Mouse (Mus musculus): ENCODE data around the gene Ebf1. TPM values are rescaled to one million over a fixed set of nuclear protein-coding genes. Genes with fewer than 3 reads are reported as not detected.
A peak's percentile ranks its signal among the peaks of the same experiment; 100 is the strongest.

Gene Ebf1
- polyA plus RNA-seq, 1 experiment from 2014 or later = 65.0 TPM

DNA sequence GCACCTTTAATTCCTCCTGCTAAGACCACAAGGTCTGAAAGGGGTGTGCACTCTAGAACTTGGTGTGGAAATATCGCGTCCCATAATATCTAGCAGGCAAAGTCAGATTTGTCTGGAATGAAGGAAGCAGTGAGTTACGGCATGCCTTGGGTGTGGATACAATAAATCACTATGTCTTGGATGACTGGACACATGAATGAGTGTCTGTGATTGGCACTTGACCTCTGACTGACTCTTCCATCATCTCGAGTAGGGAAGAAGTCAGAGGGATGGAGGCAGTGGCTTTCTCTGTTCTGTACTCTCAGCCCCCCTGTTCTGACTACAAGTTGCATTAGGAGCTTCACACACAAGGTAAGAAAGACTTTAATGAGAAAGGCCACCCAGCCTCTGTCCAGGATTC is 112.8 kb downstream of the Ebf1 start:
- Histone ChIP-seq H3K9ac (no peak overlapping the region), H3K4me3 (no peak overlapping the region), H3K4me1 (no peaks in the 10 kb centered on the region), H3K27me3 (no peaks in the 10 kb centered on the region), H3K4me2 (no peak overlapping the region), H3K36me3 (no peaks in the 10 kb centered on the region), H3K27ac (no peak overlapping the region), H3K9me3 (no peaks in the 10 kb centered on the region)
- no peak for ATAC-seq (ENCODE audit: insufficient number of reproducible peaks, low FRiP score, low TSS enrichment, low read depth)
- WGBS = 65% methylated on average over 4 of the region's 4 CpGs

- WGBS = 86% methylated on average over 2 of the region's 2 CpGs
- Histone ChIP-seq H3K4me2 (no peak overlapping the region), H3K4me1 (no peaks in the 10 kb centered on the region), H3K9me3 (no peaks in the 10 kb centered on the region), H3K36me3 (no peaks in the 10 kb centered on the region), H3K9ac (no peak overlapping the region), H3K4me3 (no peak overlapping the region), H3K27ac (no peak overlapping the region), H3K27me3 (no peaks in the 10 kb centered on the region)
- ATAC-seq (ENCODE audit: insufficient number of reproducible peaks, low FRiP score, low TSS enrichment, low read depth) = no peak
Observed at GRCm38 (mm10) chr11:44731763-44732162, 114.6 kb downstream of the Ebf1 start.

GRCm38 (mm10) chr11:44733276-44733675 is 116.2 kb downstream of the Ebf1 start:
- WGBS = 35% methylated on average over 2 of the region's 2 CpGs
- H3K27ac ChIP-seq = no peak overlapping the region

GRCm38 (mm10) chr11:44738046-44738445 is 120.9 kb downstream of the Ebf1 start:
- no peak overlapping the region for H3K27ac ChIP-seq
- no peak overlapping the region for H3K4me3 ChIP-seq
- 53% methylated on average over 5 of the region's 5 CpGs for WGBS
- no peak overlapping the region for H3K9ac ChIP-seq
- ATAC-seq (ENCODE audit: insufficient number of reproducible peaks, low FRiP score, low TSS enrichment, low read depth) = no peak
- H3K27me3 ChIP-seq = no peaks in the 10 kb centered on the region
- H3K9me3 ChIP-seq = no peaks in the 10 kb centered on the region
- H3K36me3 ChIP-seq = no peaks in the 10 kb centered on the region
- no peak overlapping the region for H3K4me2 ChIP-seq
- H3K4me1 ChIP-seq = peaks cover 15% of the 10 kb centered on the region

More at GRCm38 (mm10) chr11:44733276-44733675, 116.2 kb downstream of the Ebf1 start:
- Histone ChIP-seq H3K9ac (no peak overlapping the region), H3K27me3 (no peaks in the 10 kb centered on the region), H3K4me3 (no peak overlapping the region), H3K4me1 (no peaks in the 10 kb centered on the region), H3K36me3 (no peaks in the 10 kb centered on the region), H3K4me2 (no peak overlapping the region), H3K9me3 (no peaks in the 10 kb centered on the region)
- no peak for ATAC-seq (ENCODE audit: insufficient number of reproducible peaks, low FRiP score, low TSS enrichment, low read depth)

DNA sequence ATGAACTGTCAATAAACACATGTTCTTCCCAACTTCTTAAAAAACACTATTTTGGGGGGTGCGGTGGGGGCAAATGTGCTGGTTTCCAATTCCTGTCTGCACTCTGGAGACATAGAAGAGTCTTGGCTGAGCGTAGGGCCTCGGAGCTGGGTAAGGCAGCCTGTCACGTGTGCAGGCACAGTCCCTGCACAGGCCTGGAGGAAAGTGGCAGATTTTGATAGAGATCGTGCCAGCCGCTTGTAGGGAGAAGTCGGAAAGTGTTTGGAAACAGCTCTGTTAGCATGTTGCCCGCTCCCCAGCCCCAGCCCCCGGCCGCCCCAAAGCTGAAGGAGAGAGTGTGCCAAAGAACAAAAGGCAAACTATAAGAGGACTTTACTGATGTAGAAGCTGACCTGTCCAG is 121.7 kb downstream of the Ebf1 start:
- 26% methylated on average over 10 of the region's 10 CpGs for whole genome bisulfite sequencing
- ATAC-seq (ENCODE audit: insufficient number of reproducible peaks, low FRiP score, low TSS enrichment, low read depth) = no peak

DNA sequence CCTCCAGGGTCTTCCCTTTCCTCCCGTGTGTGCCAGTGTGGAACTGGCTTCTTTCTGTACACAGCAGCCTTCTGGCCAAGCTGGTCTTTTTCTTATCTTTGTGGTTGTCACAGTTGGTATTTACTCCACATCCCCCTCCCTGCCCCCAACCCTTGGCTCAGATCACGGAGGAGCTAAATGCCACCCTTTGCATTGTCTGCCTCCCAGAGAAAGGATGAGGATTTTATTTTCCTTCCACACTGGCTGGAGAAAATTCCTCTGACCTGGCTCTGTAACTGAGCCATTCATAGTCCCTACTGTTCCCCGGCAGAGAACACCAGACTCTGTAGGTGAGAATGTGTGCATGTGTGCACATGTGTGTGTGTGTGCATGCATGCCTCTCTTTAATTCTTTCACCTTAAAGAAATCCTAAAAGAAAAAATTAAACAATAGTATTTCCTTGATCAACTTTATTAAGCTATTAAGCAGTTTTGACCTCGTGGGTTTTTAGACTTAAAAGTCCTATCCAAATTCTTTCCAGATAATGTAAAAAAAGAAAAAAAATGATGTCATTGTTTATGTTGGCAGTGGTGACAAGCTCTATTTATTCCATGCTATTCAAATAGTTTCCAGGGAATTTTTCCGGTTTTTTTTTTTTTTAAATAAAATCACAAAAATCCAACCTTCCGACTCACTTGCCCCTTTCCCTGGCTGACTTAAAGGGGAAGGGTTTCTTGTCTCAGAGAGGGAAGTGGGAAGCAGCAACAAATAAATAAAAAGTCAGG is 123.3 kb downstream of the Ebf1 start:
- H3K27ac ChIP-seq = peak overlapping the region; percentile 27; the same call in 1 of the 2 replicates

More for the DNA sequence above, 121.7 kb downstream of the Ebf1 start:
- no peak overlapping the region for H3K9ac ChIP-seq
- H3K4me2 ChIP-seq = no peak overlapping the region
- H3K27ac ChIP-seq = no peak overlapping the region; the same call in 1 of the 2 replicates
- no peaks in the 10 kb centered on the region for H3K9me3 ChIP-seq
- no peaks in the 10 kb centered on the region for H3K27me3 ChIP-seq
- peaks cover 15% of the 10 kb centered on the region for H3K4me1 ChIP-seq
- no peaks in the 10 kb centered on the region for H3K36me3 ChIP-seq
- no peak overlapping the region for H3K4me3 ChIP-seq

GRCm38 (mm10) chr11:44741042-44741491 is 124.0 kb downstream of the Ebf1 start:
- Histone ChIP-seq H3K9ac (no peak overlapping the region), H3K4me1 (peaks cover 15% of the 10 kb centered on the region), H3K4me3 (no peak overlapping the region), H3K27me3 (no peaks in the 10 kb centered on the region), H3K36me3 (no peaks in the 10 kb centered on the region), H3K27ac (peak overlapping the region; percentile 22; the same call in 1 of the 2 replicates), H3K4me2 (no peak overlapping the region), H3K9me3 (no peaks in the 10 kb centered on the region)
- WGBS = 66% methylated on average over 20 of the region's 20 CpGs
- no peak for ATAC-seq (ENCODE audit: insufficient number of reproducible peaks, low FRiP score, low TSS enrichment, low read depth)

More for the DNA sequence above, 123.3 kb downstream of the Ebf1 start:
- Histone ChIP-seq H3K27me3 (no peaks in the 10 kb centered on the region), H3K9me3 (no peaks in the 10 kb centered on the region), H3K9ac (no peak overlapping the region), H3K4me3 (no peak overlapping the region), H3K36me3 (no peaks in the 10 kb centered on the region), H3K4me2 (no peak overlapping the region), H3K4me1 (peaks cover 15% of the 10 kb centered on the region)
- WGBS = 25% methylated on average over 6 of the region's 6 CpGs
- no peak for ATAC-seq (ENCODE audit: insufficient number of reproducible peaks, low FRiP score, low TSS enrichment, low read depth)

DNA sequence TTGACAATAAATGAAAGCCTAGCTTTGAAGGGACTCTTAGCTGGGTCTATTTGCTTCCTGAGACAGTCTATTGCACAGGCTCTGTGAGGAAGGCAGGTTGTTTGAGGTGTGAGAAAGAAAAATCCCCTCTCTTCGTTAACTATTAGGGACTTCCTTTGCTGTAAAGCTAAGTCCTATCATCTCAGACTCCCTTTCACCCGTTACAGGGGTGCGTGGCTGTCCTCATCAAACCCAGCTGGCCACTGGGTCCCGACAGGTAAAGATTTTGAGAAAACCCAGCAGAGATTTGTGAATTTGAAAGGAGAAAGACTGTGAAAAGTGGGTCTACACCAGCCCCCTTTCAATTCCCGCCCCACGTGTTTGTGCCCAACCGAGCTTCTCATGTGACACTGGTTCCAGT is 127.3 kb downstream of the Ebf1 start:
- Histone ChIP-seq H3K4me2 (no peak overlapping the region), H3K4me3 (no peak overlapping the region), H3K9me3 (no peaks in the 10 kb centered on the region), H3K36me3 (no peaks in the 10 kb centered on the region), H3K27ac (no peak overlapping the region), H3K27me3 (no peaks in the 10 kb centered on the region), H3K4me1 (peaks cover 14% of the 10 kb centered on the region), H3K9ac (no peak overlapping the region)
- 51% methylated on average over 7 of the region's 7 CpGs for WGBS
- ATAC-seq (ENCODE audit: insufficient number of reproducible peaks, low FRiP score, low TSS enrichment, low read depth) = no peak

- no peak for ATAC-seq (ENCODE audit: insufficient number of reproducible peaks, low FRiP score, low TSS enrichment, low read depth)
- H3K36me3 ChIP-seq = no peaks in the 10 kb centered on the region
- H3K4me2 ChIP-seq = no peak overlapping the region
- WGBS = 70% methylated on average over 2 of the region's 2 CpGs
- H3K4me1 ChIP-seq = peaks cover 8% of the 10 kb centered on the region
- H3K27me3 ChIP-seq = no peaks in the 10 kb centered on the region
- H3K4me3 ChIP-seq = no peak overlapping the region
- H3K27ac ChIP-seq = no peak overlapping the region
- H3K9ac ChIP-seq = no peak overlapping the region
- no peaks in the 10 kb centered on the region for H3K9me3 ChIP-seq
Observed at GRCm38 (mm10) chr11:44745946-44746345, 128.8 kb downstream of the Ebf1 start.

DNA sequence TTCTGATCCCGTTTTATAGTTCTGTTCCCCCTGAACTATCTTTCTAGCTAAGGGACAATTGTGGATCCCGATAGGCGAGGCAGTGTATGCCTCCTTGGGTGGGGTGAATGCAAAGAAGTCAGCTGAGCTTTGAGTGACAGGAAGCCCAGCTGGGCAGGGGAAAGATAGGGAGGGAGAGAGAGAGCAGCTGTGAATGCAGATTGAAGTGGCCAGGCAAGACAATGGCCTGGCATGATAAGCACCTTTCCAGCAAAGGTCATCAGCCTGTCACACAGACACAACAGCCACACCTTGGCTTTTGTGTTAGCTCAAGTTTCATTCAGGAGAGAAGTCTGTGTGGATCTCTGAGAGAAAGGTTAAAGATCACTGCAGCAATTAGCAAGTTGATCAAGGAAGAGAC is 129.6 kb downstream of the Ebf1 start:
- H3K9ac ChIP-seq = no peak overlapping the region

GRCm38 (mm10) chr11:44749309-44749708 is 132.2 kb downstream of the Ebf1 start:
- Histone ChIP-seq H3K27ac (no peak overlapping the region), H3K4me3 (no peak overlapping the region), H3K4me1 (0 out of 2 replicates have a peak, but pooled peaks cover 2% of the 10 kb centered on the region), H3K4me2 (no peak overlapping the region), H3K9me3 (no peaks in the 10 kb centered on the region), H3K9ac (no peak overlapping the region), H3K27me3 (no peaks in the 10 kb centered on the region), H3K36me3 (no peaks in the 10 kb centered on the region)
- WGBS = 53% methylated on average over 3 of the region's 3 CpGs
- no peak for ATAC-seq (ENCODE audit: insufficient number of reproducible peaks, low FRiP score, low TSS enrichment, low read depth)

More for the DNA sequence above, 129.6 kb downstream of the Ebf1 start:
- 54% methylated on average over 3 of the region's 3 CpGs for WGBS
- no peak for ATAC-seq (ENCODE audit: insufficient number of reproducible peaks, low FRiP score, low TSS enrichment, low read depth)
- 0 out of 2 replicates have a peak, but pooled peaks cover 3% of the 10 kb centered on the region for H3K4me1 ChIP-seq
- no peak overlapping the region for H3K4me2 ChIP-seq
- no peak overlapping the region for H3K27ac ChIP-seq
- H3K4me3 ChIP-seq = no peak overlapping the region
- no peaks in the 10 kb centered on the region for H3K27me3 ChIP-seq
- no peaks in the 10 kb centered on the region for H3K36me3 ChIP-seq
- H3K9me3 ChIP-seq = no peaks in the 10 kb centered on the region

GRCm38 (mm10) chr11:44754336-44754735 is 137.2 kb downstream of the Ebf1 start:
- H3K27ac ChIP-seq = no peak overlapping the region
- ATAC-seq (ENCODE audit: insufficient number of reproducible peaks, low FRiP score, low TSS enrichment, low read depth) = no peak
- no peaks in the 10 kb centered on the region for H3K9me3 ChIP-seq
- no peaks in the 10 kb centered on the region for H3K36me3 ChIP-seq
- no peaks in the 10 kb centered on the region for H3K4me1 ChIP-seq
- 77% methylated on average over 4 of the region's 4 CpGs for WGBS
- H3K4me3 ChIP-seq = no peak overlapping the region
- no peak overlapping the region for H3K4me2 ChIP-seq
- no peaks in the 10 kb centered on the region for H3K27me3 ChIP-seq
- no peak overlapping the region for H3K9ac ChIP-seq
